Mouse (Mus musculus): ENCODE measurements at regions not wholly inside any gene's neighbourhood (a gene's known extent, or its start where the extent isn't known, plus 50 kb on each side); places are given as distances from the start of the nearest gene placed in this dataset.
A peak's percentile ranks its signal among the peaks of the same experiment; 100 is the strongest.
"Not testable (repeated sequence)": the region's sequence is repeated elsewhere in the genome, so short reads cannot be mapped to it uniquely, and the experiment has no call there.

- no peak for DNase-seq (ENCODE audit: low read depth, low spot score)
Observed at GRCm38 (mm10) chr12:119527760-119528159, 213.7 kb downstream of the Macc1 start.

GRCm38 (mm10) chr12:119548376-119548775, 234.3 kb downstream of the Macc1 start:
- DNase-seq (ENCODE audit: low read depth, low spot score), result not testable (repeated sequence)

DNA sequence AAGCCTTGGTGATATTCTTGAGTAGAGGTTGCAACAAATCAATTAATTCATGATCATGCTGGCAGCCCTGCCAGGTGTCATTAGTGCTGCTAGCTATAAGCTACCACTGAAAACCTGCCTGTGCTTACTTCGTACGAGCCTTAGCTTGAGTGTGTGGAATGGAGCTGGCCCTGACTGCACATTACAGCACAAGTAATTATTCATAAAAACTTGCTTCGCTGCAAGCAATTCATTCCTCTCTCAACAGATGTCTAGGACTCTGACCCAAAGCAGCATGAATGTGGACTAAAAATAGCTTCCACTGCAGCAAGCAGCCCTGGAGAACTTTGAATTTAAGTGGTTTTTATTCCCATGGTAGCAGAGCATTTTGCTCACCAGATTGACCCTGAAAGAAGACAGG, 262.6 kb downstream of the Macc1 start:
- peak; percentile 64 for DNase-seq (ENCODE audit: low read depth, low spot score)

- DNase-seq (ENCODE audit: low read depth, low spot score), result no peak
Observed at GRCm38 (mm10) chr12:119577280-119577679, 263.2 kb downstream of the Macc1 start.

- DNase-seq (ENCODE audit: low read depth, low spot score), result no peak
Observed at GRCm38 (mm10) chr12:119601361-119601760, 287.3 kb downstream of the Macc1 start.

GRCm38 (mm10) chr12:119624238-119624637, 310.2 kb downstream of the Macc1 start:
- peak; percentile 11 for DNase-seq (ENCODE audit: low read depth, low spot score)

DNA sequence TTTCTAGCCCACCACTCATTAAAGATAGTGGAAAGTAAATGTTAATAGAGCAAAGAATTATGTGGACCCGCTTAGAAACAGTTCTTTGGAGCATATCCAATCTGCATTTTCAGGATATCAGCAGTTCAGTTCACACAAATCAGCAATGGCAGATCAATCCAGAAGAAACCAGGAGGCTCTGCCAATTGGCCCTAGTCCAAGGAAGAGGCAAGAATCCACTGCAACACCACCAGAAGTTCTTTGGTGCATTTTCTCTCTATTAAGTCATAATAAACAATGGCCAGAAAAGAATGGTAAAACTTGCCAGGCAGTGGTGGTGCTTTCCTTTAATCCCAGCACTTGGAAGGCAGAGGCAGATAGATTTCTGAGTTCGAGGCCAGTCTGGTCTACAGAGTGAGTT, 290.3 kb upstream of the Tmem196 start:
- DNase-seq (ENCODE audit: low read depth, low spot score), result no peak

All from brain, adult 2 months (tissue).